Mouse (Mus musculus) neural tube, embryonic 15.5 days (tissue): ENCODE results near the gene Myg1. TPM values are rescaled to one million over a fixed set of nuclear protein-coding genes. Genes with fewer than 3 reads are reported as not detected.
"Not testable (repeated sequence)": the region's sequence is repeated elsewhere in the genome, so short reads cannot be mapped to it uniquely, and the experiment has no call there.

Experiments used
- ATAC-seq: fragments of 200-750 bp; cut with Nextera tagmentation; 2 replicates; pipeline ENCODE4 v1.8.0; 2017; ENCODE audit warnings: mild to moderate bottlenecking, moderate TSS enrichment, moderate library complexity; ENCODE audit not compliant: low FRiP score
- H3K27ac ChIP-seq: fragments of 300-500 bp; sonication (generic); replicated peaks from 2 replicates; pipeline ENCODE4 v1.5.1; 2015; ENCODE audit warnings: mild to moderate bottlenecking, inconsistent platforms
- H3K27me3 ChIP-seq: fragments of 300-500 bp; sonication (generic); replicated peaks from 2 replicates; pipeline ENCODE4 v1.6.1; 2015; ENCODE audit warnings: inconsistent platforms
- H3K36me3 ChIP-seq: fragments of 300-500 bp; sonication (generic); 2 replicates; pipeline ENCODE4 v1.6.1; 2015; ENCODE audit warnings: inconsistent platforms
- H3K4me1 ChIP-seq: fragments of 300-500 bp; sonication (generic); 2 replicates; pipeline ENCODE4 v1.6.1; 2015; ENCODE audit warnings: inconsistent platforms
- H3K4me2 ChIP-seq: fragments of 300-500 bp; sonication (generic); 2 replicates; pipeline ENCODE4 v1.6.1; 2015; ENCODE audit warnings: inconsistent platforms, mild to moderate bottlenecking, moderate library complexity
- H3K4me3 ChIP-seq: fragments of 300-500 bp; sonication (generic); replicated peaks from 2 replicates; pipeline ENCODE4 v1.5.1; 2015; ENCODE audit warnings: mild to moderate bottlenecking, inconsistent platforms
- H3K9ac ChIP-seq: fragments of 300-500 bp; sonication (generic); replicated peaks from 2 replicates; pipeline ENCODE4 v1.6.1; 2015; ENCODE audit warnings: mild to moderate bottlenecking, inconsistent platforms
- H3K9me3 ChIP-seq: fragments of 300-500 bp; sonication (generic); replicated peaks from 2 replicates; pipeline ENCODE4 v1.6.1; 2016; ENCODE audit warnings: inconsistent platforms
- WGBS: fragments of 180-500 bp; shearing (Covaris S2); methylation state at CpG from one replicate; pipeline ENCODE4 v1.1.7; 2015; ENCODE audit warnings: mixed read lengths; 5-methylcytosine and 5-hydroxymethylcytosine counted together
- polyA plus RNA-seq: library from polyadenylated mRNA; unstranded; fragments of >200 nt; fragmentation: Nextera tagmentation; extraction: Ambion mirVana; gene quantifications from 2 replicates; pipeline ENCODE4 v1.2.1, GENCODE M21; 2015

Myg1 gene
- polyA plus RNA-seq, 1 experiment from 2014 or later, result 83.7 TPM

- H3K9me3 ChIP-seq, result no peaks in the 10 kb centered on the region
- H3K4me3 ChIP-seq, result no peak overlapping the region
- H3K9ac ChIP-seq, result no peak overlapping the region
- no peaks in the 10 kb centered on the region for H3K27me3 ChIP-seq
- no peaks in the 10 kb centered on the region for H3K4me1 ChIP-seq
- no peak for ATAC-seq
- H3K27ac ChIP-seq, result no peak overlapping the region
- no peak overlapping the region for H3K4me2 ChIP-seq
- H3K36me3 ChIP-seq, result no peaks in the 10 kb centered on the region
- WGBS, result 88% methylated on average over 6 of the region's 6 CpGs
These were observed 15.2 kb upstream of the Myg1 start for GRCm38 (mm10) chr15:102316263-102316662.

DNA sequence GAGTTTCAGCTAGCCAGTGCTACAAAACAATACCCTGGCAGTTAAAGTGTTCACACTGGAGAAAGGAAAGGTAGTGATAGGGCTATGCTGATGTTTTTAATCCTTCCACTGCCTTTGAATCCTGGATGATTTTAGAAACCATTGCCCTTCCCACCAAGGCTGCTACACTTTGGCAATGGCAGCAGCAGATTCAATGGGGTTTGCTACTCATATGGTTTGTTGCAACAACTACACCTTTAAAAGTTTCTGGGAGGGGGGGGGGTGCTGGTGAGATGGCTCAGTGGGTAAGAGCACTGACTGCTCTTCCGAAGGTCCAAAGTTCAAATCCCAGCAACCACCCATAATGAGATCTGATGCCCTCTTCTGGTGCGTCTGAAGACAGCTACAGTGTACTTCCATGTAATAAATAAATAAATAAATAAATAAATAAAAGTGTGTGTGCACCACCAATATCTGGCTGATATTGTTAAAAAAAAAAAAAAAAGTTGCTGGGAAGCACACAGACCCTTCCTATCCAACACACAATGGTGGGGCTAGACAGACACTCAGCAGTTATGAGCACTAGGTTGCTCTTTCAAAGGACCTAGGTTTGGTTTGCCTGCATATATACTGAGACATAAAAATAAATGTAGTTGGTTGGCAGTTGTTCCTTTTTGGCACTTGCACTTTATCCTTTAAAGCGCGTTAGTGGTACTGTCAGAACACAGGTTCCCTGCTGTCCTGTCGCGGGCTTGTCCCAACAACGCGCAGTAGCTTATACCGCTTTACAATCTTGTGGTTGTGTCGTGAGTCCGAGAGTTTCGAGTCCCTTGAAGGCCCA is 6.6 kb upstream of the Myg1 start:
- no peak overlapping the region for H3K4me3 ChIP-seq
- H3K4me2 ChIP-seq, result peak overlapping the region; percentile 75
- WGBS, result 72% methylated on average over 12 of the region's 12 CpGs

DNA sequence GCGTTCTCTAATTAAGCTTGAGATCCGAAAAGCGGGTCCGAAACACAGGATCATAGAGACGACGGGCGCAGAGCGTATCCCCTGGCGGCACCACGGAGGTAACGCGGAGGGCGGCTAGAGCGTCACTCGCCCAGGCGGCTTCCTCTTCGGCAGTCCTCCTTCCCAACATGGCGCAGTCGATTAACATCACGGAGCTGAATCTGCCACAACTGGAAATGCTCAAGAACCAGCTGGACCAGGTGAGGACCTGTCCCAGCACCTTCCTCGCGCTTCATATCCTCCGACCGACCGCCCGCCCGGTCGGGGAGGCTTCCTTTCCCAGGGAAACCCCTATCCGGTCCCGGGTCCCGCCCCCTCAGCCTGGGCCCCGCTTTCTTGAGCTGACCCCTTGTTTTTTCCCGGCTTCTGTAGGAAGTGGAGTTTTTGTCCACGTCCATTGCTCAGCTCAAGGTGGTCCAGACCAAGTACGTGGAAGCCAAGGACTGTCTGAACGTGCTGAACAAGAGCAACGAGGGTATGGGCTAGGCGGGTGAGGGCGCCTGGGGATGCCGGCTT is 5.4 kb upstream of the Myg1 start, which contains the start of gene Pfdn5:
Pfdn5 (plus strand) TSS at position 95 of the 555 bp plus-strand sequence.
- peak within 1 kb of the TSS; percentile 75 for H3K4me2 ChIP-seq
- H3K9ac ChIP-seq, result peak within 1 kb of the TSS; percentile 85
- peak within 1 kb of the TSS; percentile 86 for H3K4me3 ChIP-seq
- peak within 1 kb of the TSS; percentile 84 for H3K27ac ChIP-seq
- H3K9me3 ChIP-seq, result no peaks in the 10 kb centered on the region
- WGBS, result under 1% methylated on average over 40 of the region's 40 CpGs
- peaks cover 27% of the 10 kb centered on the region for H3K4me1 ChIP-seq
- peak; percentile 94 for ATAC-seq
- no peaks in the 10 kb centered on the region for H3K27me3 ChIP-seq
- H3K36me3 ChIP-seq, result peaks cover 25% of the 10 kb centered on the region

More for the DNA sequence above, 6.6 kb upstream of the Myg1 start:
- no peak overlapping the region for H3K9ac ChIP-seq
- no peak overlapping the region for H3K27ac ChIP-seq
- ATAC-seq, result no peak
- peaks cover 23% of the 10 kb centered on the region for H3K4me1 ChIP-seq
- H3K9me3 ChIP-seq, result no peaks in the 10 kb centered on the region
- peaks cover 16% of the 10 kb centered on the region for H3K36me3 ChIP-seq
- no peaks in the 10 kb centered on the region for H3K27me3 ChIP-seq

GRCm38 (mm10) chr15:102326892-102327291 is 4.6 kb upstream of the Myg1 start:
- Histone ChIP-seq H3K27me3 (no peaks in the 10 kb centered on the region), H3K36me3 (peaks cover 25% of the 10 kb centered on the region), H3K27ac (no peak overlapping the region), H3K9ac (peak overlapping the region; percentile 85), H3K4me3 (peak overlapping the region; percentile 86), H3K9me3 (no peaks in the 10 kb centered on the region), H3K4me2 (peak overlapping the region; percentile 75), H3K4me1 (peaks cover 31% of the 10 kb centered on the region)
- 70% methylated on average over 8 of the region's 8 CpGs for WGBS
- no peak for ATAC-seq

- WGBS, result 89% methylated on average over 8 of the region's 8 CpGs
- Histone ChIP-seq H3K36me3 (peaks cover 78% of the 10 kb centered on the region), H3K27ac (no peak overlapping the region), H3K27me3 (no peaks in the 10 kb centered on the region), H3K4me3 (no peak overlapping the region), H3K4me1 (peaks cover 29% of the 10 kb centered on the region), H3K4me2 (no peak overlapping the region), H3K9ac (no peak overlapping the region), H3K9me3 (no peaks in the 10 kb centered on the region)
- ATAC-seq, result no peak
These were observed 3.7 kb downstream of the Myg1 start for GRCm38 (mm10) chr15:102335254-102335653.

GRCm38 (mm10) chr15:102335925-102336324 is 4.4 kb downstream of the Myg1 start:
- not testable (repeated sequence) for H3K9ac ChIP-seq, H3K27me3 ChIP-seq, H3K27ac ChIP-seq, H3K4me3 ChIP-seq, H3K9me3 ChIP-seq, ATAC-seq, H3K4me2 ChIP-seq
- H3K4me1 ChIP-seq, result peaks cover 27% of the 10 kb centered on the region
- H3K36me3 ChIP-seq, result peaks cover 76% of the 10 kb centered on the region
- 94% methylated on average over 5 of the region's 5 CpGs for WGBS

DNA sequence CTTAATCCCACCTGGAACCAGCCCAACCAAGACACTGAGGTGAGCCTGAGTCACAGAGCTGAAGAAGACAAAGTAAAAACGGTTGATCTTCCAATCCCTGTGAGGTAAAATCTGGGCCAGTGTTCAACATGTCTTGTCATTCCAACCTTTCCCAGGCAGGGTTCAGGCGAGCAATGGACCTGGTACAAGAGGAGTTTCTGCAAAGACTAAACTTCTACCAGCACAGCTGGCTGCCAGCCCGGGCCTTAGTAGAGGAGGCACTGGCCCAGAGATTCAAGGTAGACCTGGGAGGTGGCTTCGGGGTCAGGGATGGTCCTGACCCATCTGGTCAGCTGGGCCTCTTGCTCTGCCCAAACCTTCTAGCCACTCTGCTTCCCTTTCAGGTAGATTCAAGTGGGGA is 5.4 kb downstream of the Myg1 start:
- ATAC-seq, result no peak
- Histone ChIP-seq H3K4me2 (no peak overlapping the region), H3K27ac (no peak overlapping the region), H3K36me3 (peaks cover 76% of the 10 kb centered on the region), H3K9ac (no peak overlapping the region), H3K9me3 (no peaks in the 10 kb centered on the region), H3K4me1 (peaks cover 21% of the 10 kb centered on the region), H3K27me3 (no peaks in the 10 kb centered on the region), H3K4me3 (no peak overlapping the region)
- WGBS, result 95% methylated on average over 4 of the region's 4 CpGs

GRCm38 (mm10) chr15:102339612-102340011 is 8.1 kb downstream of the Myg1 start:
- 78% methylated on average over 5 of the region's 5 CpGs for WGBS
- H3K9me3 ChIP-seq, result no peaks in the 10 kb centered on the region
- H3K27ac ChIP-seq, result no peak overlapping the region
- no peaks in the 10 kb centered on the region for H3K27me3 ChIP-seq
- no peak overlapping the region for H3K4me3 ChIP-seq
- H3K36me3 ChIP-seq, result peaks cover 60% of the 10 kb centered on the region
- H3K9ac ChIP-seq, result no peak overlapping the region
- no peak for ATAC-seq
- H3K4me1 ChIP-seq, result no peaks in the 10 kb centered on the region
- H3K4me2 ChIP-seq, result no peak overlapping the region

DNA sequence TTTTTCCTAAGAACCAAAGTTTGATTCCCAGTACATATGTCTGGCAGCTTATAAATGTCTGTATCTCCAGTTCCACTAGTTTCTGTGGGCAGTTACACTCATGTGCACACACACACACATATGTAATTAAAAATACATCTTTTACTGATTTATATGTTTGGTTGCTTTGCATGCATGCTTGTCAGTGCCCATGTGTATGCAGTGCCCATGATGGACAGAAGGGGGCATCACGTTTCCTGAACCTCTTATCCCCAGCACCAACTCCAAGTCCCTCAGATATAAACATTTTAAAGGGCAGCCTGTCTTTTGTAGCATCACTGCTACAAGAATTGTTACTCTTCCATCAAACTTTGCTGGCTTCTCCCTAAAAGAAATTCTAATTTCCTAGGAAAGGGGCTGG is 10.1 kb downstream of the Myg1 start:
- Histone ChIP-seq H3K9me3 (no peaks in the 10 kb centered on the region), H3K4me2 (no peak overlapping the region), H3K36me3 (peaks cover 54% of the 10 kb centered on the region), H3K27me3 (no peaks in the 10 kb centered on the region), H3K9ac (no peak overlapping the region), H3K4me3 (no peak overlapping the region), H3K27ac (no peak overlapping the region), H3K4me1 (no peaks in the 10 kb centered on the region)
- WGBS, result 6% methylated on average over 1 of the region's 1 CpGs
- no peak for ATAC-seq

DNA sequence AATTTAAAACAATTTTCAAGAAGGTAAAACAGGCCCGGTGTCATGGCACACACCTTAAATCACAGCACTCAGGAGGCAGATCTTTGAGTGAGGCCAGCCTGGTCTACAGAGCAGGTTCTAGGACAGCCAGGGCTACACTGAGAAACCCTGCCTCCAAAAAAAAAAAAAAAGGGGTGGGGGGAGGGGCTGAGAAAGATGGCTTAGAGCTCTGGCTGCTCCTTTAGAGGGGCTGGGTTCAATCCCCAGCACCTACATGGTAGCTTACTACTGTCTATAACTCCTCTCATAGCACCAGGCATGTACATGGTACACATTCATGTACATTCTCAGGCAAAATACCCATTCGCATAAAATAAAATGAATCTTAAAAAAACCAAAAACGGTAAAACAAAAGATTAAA is 13.0 kb downstream of the Myg1 start:
- H3K9me3 ChIP-seq, result no peaks in the 10 kb centered on the region
- WGBS, result 93% methylated on average over 3 of the region's 3 CpGs

DNA sequence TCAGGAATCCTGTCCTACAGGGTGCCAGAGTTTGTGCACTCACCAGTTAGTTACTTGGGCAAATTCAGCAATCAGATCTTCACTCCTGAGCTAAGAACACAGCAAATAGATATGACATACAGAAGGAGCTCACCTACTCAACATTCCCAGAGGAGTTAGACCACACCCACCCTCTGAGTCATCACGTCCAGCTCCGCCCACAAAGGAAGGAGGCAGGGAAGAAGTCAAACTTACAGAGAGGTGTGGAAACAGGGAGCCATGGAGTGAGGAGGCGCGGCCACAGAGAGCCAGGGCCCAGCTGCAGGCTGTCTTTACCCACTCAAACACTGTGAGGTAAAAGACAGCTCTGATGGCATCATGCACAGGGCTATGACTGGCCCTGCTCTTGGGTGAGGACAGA is 14.9 kb downstream of the Myg1 start:
- Histone ChIP-seq H3K27ac (no peak overlapping the region), H3K27me3 (no peaks in the 10 kb centered on the region), H3K4me3 (no peak overlapping the region), H3K9ac (no peak overlapping the region), H3K36me3 (peaks cover 19% of the 10 kb centered on the region; the same call in 1 of the 2 replicates), H3K9me3 (no peaks in the 10 kb centered on the region), H3K4me2 (no peak overlapping the region), H3K4me1 (peaks cover 10% of the 10 kb centered on the region)
- no peak for ATAC-seq
- 79% methylated on average over 4 of the region's 4 CpGs for WGBS

More for the DNA sequence above, 13.0 kb downstream of the Myg1 start:
- Histone ChIP-seq H3K4me3 (no peak overlapping the region), H3K27ac (no peak overlapping the region), H3K4me2 (no peak overlapping the region), H3K9ac (no peak overlapping the region), H3K4me1 (no peaks in the 10 kb centered on the region), H3K27me3 (no peaks in the 10 kb centered on the region), H3K36me3 (peaks cover 30% of the 10 kb centered on the region; the same call in 1 of the 2 replicates)
- ATAC-seq, result no peak
